Mouse (Mus musculus) thymus, postnatal 14 days (tissue): ENCODE measurements around the gene Gm10553.
"Not testable (repeated sequence)": the region's sequence is repeated elsewhere in the genome, so short reads cannot be mapped to it uniquely, and the experiment has no call there.

Source experiments
- DNase-seq: peaks from one replicate; pipeline ENCODE4 v3.0.0; 2021

Gm10553 gene

GRCm38 (mm10) chr1:85099864-85100263 lies at the start of gene Gm10553:
TSS of gene Gm10553 (plus strand) at chr1:85100164.
- not testable (repeated sequence) for DNase-seq

GRCm38 (mm10) chr1:85071690-85072089 lies 28.3 kb upstream of the Gm10553 start:
- not testable (repeated sequence) for DNase-seq

- DNase-seq, result not testable (repeated sequence)
Observed at GRCm38 (mm10) chr1:85073099-85073498, 26.9 kb upstream of the Gm10553 start.

- not testable (repeated sequence) for DNase-seq
Observed at GRCm38 (mm10) chr1:85084803-85085202, 15.2 kb upstream of the Gm10553 start.

- not testable (repeated sequence) for DNase-seq
Observed at GRCm38 (mm10) chr1:85086211-85086610, 13.8 kb upstream of the Gm10553 start.

GRCm38 (mm10) chr1:85092169-85092568 lies 7.8 kb upstream of the Gm10553 start:
- not testable (repeated sequence) for DNase-seq

- DNase-seq, result not testable (repeated sequence)
Observed at GRCm38 (mm10) chr1:85093011-85093572, 6.9 kb upstream of the Gm10553 start.

- not testable (repeated sequence) for DNase-seq
Observed at GRCm38 (mm10) chr1:85099081-85099480, 883 bp upstream of the Gm10553 start.

- DNase-seq, result not testable (repeated sequence)
Observed at GRCm38 (mm10) chr1:85101754-85102153, 1.8 kb downstream of the Gm10553 start.

- DNase-seq, result not testable (repeated sequence)
Observed at GRCm38 (mm10) chr1:85105336-85105735, 5.4 kb downstream of the Gm10553 start.

GRCm38 (mm10) chr1:85106013-85106412 lies 6.0 kb downstream of the Gm10553 start:
- DNase-seq, result not testable (repeated sequence)

- not testable (repeated sequence) for DNase-seq
Observed at GRCm38 (mm10) chr1:85109753-85110152, 9.8 kb downstream of the Gm10553 start, which contains the start of gene A530032D15Rik. TSS of gene A530032D15Rik (minus strand) at chr1:85109853.

- not testable (repeated sequence) for DNase-seq
Observed at GRCm38 (mm10) chr1:85110876-85111275, 10.9 kb downstream of the Gm10553 start.

- not testable (repeated sequence) for DNase-seq
Observed at GRCm38 (mm10) chr1:85111572-85111971, 11.6 kb downstream of the Gm10553 start.

GRCm38 (mm10) chr1:85112266-85112665 lies 12.3 kb downstream of the Gm10553 start:
- not testable (repeated sequence) for DNase-seq

GRCm38 (mm10) chr1:85112889-85113288 lies 12.9 kb downstream of the Gm10553 start:
- DNase-seq, result not testable (repeated sequence)

- DNase-seq, result not testable (repeated sequence)
Observed at GRCm38 (mm10) chr1:85114078-85114477, 14.1 kb downstream of the Gm10553 start.

- DNase-seq, result not testable (repeated sequence)
Observed at GRCm38 (mm10) chr1:85114666-85115402, 14.9 kb downstream of the Gm10553 start.

GRCm38 (mm10) chr1:85117537-85117936 lies 17.6 kb downstream of the Gm10553 start:
- DNase-seq, result not testable (repeated sequence)

- DNase-seq, result not testable (repeated sequence)
Observed at GRCm38 (mm10) chr1:85118341-85118740, 18.4 kb downstream of the Gm10553 start.

GRCm38 (mm10) chr1:85121841-85122240 lies 21.9 kb downstream of the Gm10553 start:
- DNase-seq, result not testable (repeated sequence)

- not testable (repeated sequence) for DNase-seq
Observed at GRCm38 (mm10) chr1:85133671-85134070, 33.7 kb downstream of the Gm10553 start.
